14 mouse cellular contexts compared by ENCODE assay signal in genomic region chr11:19973032-19973790, GRCm38 (mm10). TPM values are rescaled to one million over a fixed set of nuclear protein-coding genes. Genes with fewer than 3 reads are reported as not detected.
DNase-seq lines count a peak whose midpoint lies in the region; ATAC-seq and TF ChIP-seq lines count a peak whose summit lies in the region.
"Had no signal": no experiment of that assay in that cellular context is flagged by ENCODE, and none has a peak within 500 bp of the region (broad histone marks: within the 10 kb centered on the region; RNA-seq: fewer than 3 reads in every experiment).

No protein-coding gene starts in this region.

- 52% methylated on average over 7 of the region's 7 CpGs for WGBS in cerebellum, adult 2 months
- 64% methylated on average over 7 of the region's 7 CpGs for WGBS in liver, embryonic 16.5 days (ENCODE audit: insufficient replicate concordance)
- 74% methylated on average over 7 of the region's 7 CpGs for WGBS in liver, embryonic 12.5 days (ENCODE audit: insufficient replicate concordance)
- WGBS in stomach, postnatal 0 days: 52% methylated on average over 7 of the region's 7 CpGs

- H3K9me3 ChIP-seq in liver, embryonic 16.5 days (replicated peaks; ENCODE audit: control insufficient read depth, low read length): no peaks in the 10 kb centered on the region
- H3K9me3 ChIP-seq in liver, embryonic 12.5 days (replicated peaks): no peaks in the 10 kb centered on the region
- H3K9me3 ChIP-seq in stomach, postnatal 0 days (ENCODE audit: control insufficient read depth, low read length): no peaks in the 10 kb centered on the region

- H3K4me1 ChIP-seq in cerebellum, adult 2 months (ENCODE audit: control insufficient read depth, insufficient read depth, low read length): peaks cover 24% of the 10 kb centered on the region
- peaks cover 7% of the 10 kb centered on the region for H3K4me1 ChIP-seq in liver, embryonic 16.5 days (ENCODE audit: control insufficient read depth, low read depth, low read length)
- H3K4me1 ChIP-seq in liver, embryonic 12.5 days: peaks cover 32% of the 10 kb centered on the region
- peaks cover 3% of the 10 kb centered on the region; the same call in 1 of the 2 replicates for H3K4me1 ChIP-seq in stomach, postnatal 0 days (replicated peaks; ENCODE audit: control insufficient read depth, insufficient read depth)

- intact Hi-C loops in heart, postnatal 10 days (cut with DNase I): loop anchor here (2.0 to 5.0 kb wide), 2 partner anchors 48 to 54 kb away; partner anchors contain the start of gene Spred2

- TF ChIP-seq CTCF in cerebellum, adult 2 months (IDR thresholded peaks at IDR 0.05; ENCODE audit: borderline replicate concordance, insufficient read depth, low read depth, low read length): no peak
- no peak for TF ChIP-seq CTCF in stomach, postnatal 0 days (IDR thresholded peaks at IDR 0.05; ENCODE audit: low read depth)

- peak; percentile 43; the same call in 1 of the 2 replicates for ATAC-seq in liver, embryonic 16.5 days (ENCODE audit: low read depth)
- ATAC-seq in liver, embryonic 12.5 days: no peak
- no peak for ATAC-seq in stomach, postnatal 0 days (ENCODE audit: low FRiP score, low TSS enrichment)
- ATAC-seq: midbrain, embryonic 16.5 days had no signal

- no peak overlapping the region for H3K4me3 ChIP-seq in cerebellum, adult 2 months (replicated peaks; ENCODE audit: insufficient read depth, low read depth, low read length)
- no peak overlapping the region for H3K4me3 ChIP-seq in liver, embryonic 16.5 days (ENCODE audit: low read depth, low read length)
- H3K4me3 ChIP-seq in liver, embryonic 12.5 days: no peak overlapping the region
- no peak overlapping the region for H3K4me3 ChIP-seq in stomach, postnatal 0 days (ENCODE audit: low read depth, low read length)

- H3K27ac ChIP-seq in cerebellum, adult 2 months (ENCODE audit: insufficient read depth, low read length): 0 out of 2 replicates have a peak overlapping the region, but pooled peaks have one; percentile 39
- no peak overlapping the region for H3K27ac ChIP-seq in liver, embryonic 16.5 days (ENCODE audit: low read length)
- H3K27ac ChIP-seq in liver, embryonic 12.5 days: no peak overlapping the region
- H3K27ac ChIP-seq in stomach, postnatal 0 days (replicated peaks): 0 out of 2 replicates have a peak overlapping the region, but pooled peaks have one; percentile 35
- H3K27ac ChIP-seq: macrophage had no signal

- TF ChIP-seq EP300 in stomach, postnatal 0 days (optimal IDR thresholded peaks at IDR 0.05): no peak

- H3K27me3 ChIP-seq in cerebellum, adult 2 months (ENCODE audit: control insufficient read depth, insufficient read depth, low read length): no peaks in the 10 kb centered on the region
- no peaks in the 10 kb centered on the region for H3K27me3 ChIP-seq in liver, embryonic 16.5 days (ENCODE audit: control insufficient read depth, insufficient read depth, low read depth, low read length)
- no peaks in the 10 kb centered on the region for H3K27me3 ChIP-seq in liver, embryonic 12.5 days (replicated peaks)
- no peaks in the 10 kb centered on the region for H3K27me3 ChIP-seq in stomach, postnatal 0 days (ENCODE audit: control insufficient read depth, insufficient read depth, low read length)
- H3K27me3 ChIP-seq: CH12.LX had no signal

- no peak overlapping the region for H3K9ac ChIP-seq in liver, embryonic 16.5 days (ENCODE audit: low read depth, low read length)
- no peak overlapping the region for H3K9ac ChIP-seq in liver, embryonic 12.5 days
- H3K9ac ChIP-seq in stomach, postnatal 0 days (ENCODE audit: low read length): no peak overlapping the region

- DNase-seq in cerebellum, adult 2 months: no peak
- no peak for DNase-seq in cerebellum, postnatal 25 days
- DNase-seq in heart, adult 9 months (ENCODE audit: low spot score in 2 of 2): peak; percentile 49 to 78
- DNase-seq in heart, postnatal 10 days: no peak
- no peak for DNase-seq in stomach, postnatal 0 days (ENCODE audit: low spot score)
- DNase-seq in layer of hippocampus, postnatal 25 days (ENCODE audit: extremely low spot score in 1 of 2, low spot score in 1 of 2): no peak
- DNase-seq: cerebellum, adult 8-10 months; heart, postnatal 36 days; lung, adult 2 months had no signal

- no peak for TF ChIP-seq POLR2A in cerebellum, adult 2 months (IDR thresholded peaks at IDR 0.05; ENCODE audit: borderline replicate concordance, insufficient read depth, low read length)

- H3K36me3 ChIP-seq in liver, embryonic 16.5 days (ENCODE audit: control insufficient read depth, insufficient read depth): no peaks in the 10 kb centered on the region
- no peaks in the 10 kb centered on the region for H3K36me3 ChIP-seq in liver, embryonic 12.5 days
- no peaks in the 10 kb centered on the region for H3K36me3 ChIP-seq in stomach, postnatal 0 days (ENCODE audit: control insufficient read depth, insufficient read depth, low read length)

- H3K4me2 ChIP-seq in liver, embryonic 16.5 days (ENCODE audit: low read depth, low read length): no peak overlapping the region
- H3K4me2 ChIP-seq in liver, embryonic 12.5 days: no peak overlapping the region
- no peak overlapping the region for H3K4me2 ChIP-seq in stomach, postnatal 0 days (replicated peaks; ENCODE audit: low read depth)

RNA-seq across cellular contexts. Expression of gene Spred2, which starts 49.0 kb away (rescaled TPM):
- polyA plus RNA-seq in cerebellum, adult 2 months (2012; rRNA removed): 40.3 and 40.6 TPM in 2 replicates
- total RNA-seq in heart, postnatal 10 days (2021): 10 to 100 TPM; 28.4 to 33.4 TPM
- polyA plus RNA-seq in liver, embryonic 16.5 days (2015; fragmentation: Nextera tagmentation; extraction: Ambion mirVana): 0.98 and 1.3 TPM in 2 replicates
- 2.9 and 3.6 TPM in 2 replicates for polyA plus RNA-seq in liver, embryonic 12.5 days (2016; fragmentation: Nextera tagmentation; extraction: Ambion mirVana)
- 3.5 and 3.6 TPM in 2 replicates for polyA plus RNA-seq in stomach, postnatal 0 days (2015; fragmentation: Nextera tagmentation; extraction: Ambion mirVana)
- 10 to 100 TPM; 86.4 to 97.1 TPM for total RNA-seq in layer of hippocampus, postnatal 25 days (2021)

Comparison
In these comparisons a context has a peak if more than half of its experiments do, and no peak if none do; other contexts are left out.
1. DNase-seq: peak in heart, adult 9 months (2 of 2); none in cerebellum, adult 2 months (0 of 2), cerebellum, postnatal 25 days (0 of 2), heart, postnatal 10 days (0 of 2), stomach, postnatal 0 days (single experiment) and layer of hippocampus, postnatal 25 days (0 of 2).
2. H3K27ac ChIP-seq: peak in cerebellum, adult 2 months (single experiment) and stomach, postnatal 0 days (single experiment); none in liver, embryonic 16.5 days (single experiment) and liver, embryonic 12.5 days (single experiment).